Comparison of ENCODE assay signal across 18 mouse cellular contexts in genomic region chr17:85944726-85945125, GRCm38 (mm10).
"Had no signal": no experiment of that assay in that cellular context is flagged by ENCODE, and none has a peak within 500 bp of the region (broad histone marks: within the 10 kb centered on the region; RNA-seq: fewer than 3 reads in every experiment).

No protein-coding gene starts in this region.

- ATAC-seq: liver, postnatal 0 days; lung, postnatal 0 days had no signal

- H3K4me1 ChIP-seq: liver, embryonic 15.5 days; megakaryocyte, embryonic 14.5 days; neural tube, embryonic 12.5 days; stomach, embryonic 15.5 days had no signal

- H3K4me3 ChIP-seq: liver, embryonic 15.5 days; lung, embryonic 15.5 days; megakaryocyte, embryonic 14.5 days; midbrain, embryonic 12.5 days; neural tube, embryonic 12.5 days; stomach, embryonic 15.5 days had no signal

- H3K4me2 ChIP-seq: liver, embryonic 15.5 days; lung, embryonic 15.5 days; midbrain, embryonic 12.5 days; neural tube, embryonic 12.5 days; stomach, embryonic 15.5 days had no signal

- H3K27me3 ChIP-seq: lung, embryonic 15.5 days; stomach, embryonic 15.5 days had no signal

- H3K9ac ChIP-seq: liver, embryonic 15.5 days; liver, postnatal 0 days; lung, embryonic 15.5 days; midbrain, embryonic 12.5 days; neural tube, embryonic 12.5 days; stomach, embryonic 15.5 days had no signal

- H3K27ac ChIP-seq: liver, embryonic 15.5 days; lung, embryonic 15.5 days; macrophage; midbrain, embryonic 12.5 days; neural tube, embryonic 12.5 days; stomach, embryonic 15.5 days; stomach, postnatal 0 days had no signal

- H3K36me3 ChIP-seq: liver, embryonic 15.5 days; lung, embryonic 15.5 days; midbrain, embryonic 12.5 days; neural tube, embryonic 12.5 days; stomach, embryonic 15.5 days had no signal

- H3K9me3 ChIP-seq: lung, embryonic 15.5 days; midbrain, embryonic 12.5 days; neural tube, embryonic 12.5 days; stomach, embryonic 15.5 days had no signal

- DNase-seq: liver, postnatal 0 days; lung, adult 2 months; lung, postnatal 14 days; lung, postnatal 36 days; midbrain, embryonic 14.5 days; right cerebral cortex, postnatal 14 days; thymus, adult 2 months; thymus, postnatal 25 days; thymus, postnatal 4 days had no signal
